Mouse (Mus musculus) spleen, adult 2 months (tissue): ENCODE results near the gene Nup98.

Experiments
- CTCF ChIP-seq: fragments of 200-500 bp; IDR thresholded peaks from 2 replicates; pipeline ENCODE4 v1.5.1; 2011; ENCODE audit warnings: mild to moderate bottlenecking, inconsistent platforms; ENCODE audit not compliant: insufficient read depth, insufficient read length, insufficient replicate concordance; ENCODE audit errors: extremely low read depth
- POLR2A ChIP-seq: fragments of 200-500 bp; IDR thresholded peaks from 2 replicates; pipeline ENCODE4 v1.6.1; 2011; ENCODE audit warnings: low read depth, low read length, inconsistent platforms

- TF ChIP-seq CTCF (no peak), POLR2A (no peak)
Measured at GRCm38 (mm10) chr7:102208806-102209363, 1.1 kb downstream of the Nup98 start.
